Comparison of ENCODE assay signal across 19 mouse cellular contexts in genomic region chr12:73424814-73425213, GRCm38 (mm10).
DNase-seq lines count a peak whose midpoint lies in the region; ATAC-seq and TF ChIP-seq lines count a peak whose summit lies in the region.
"Had no signal": no experiment of that assay in that cellular context is flagged by ENCODE, and none has a peak within 500 bp of the region (broad histone marks: within the 10 kb centered on the region; RNA-seq: fewer than 3 reads in every experiment).

No protein-coding gene starts in this region.

- H3K4me1 ChIP-seq in embryonic facial prominence, embryonic 11.5 days (ENCODE audit: control insufficient read depth, insufficient read depth, low read length) = no peaks in the 10 kb centered on the region
- peaks cover 25% of the 10 kb centered on the region for H3K4me1 ChIP-seq in embryonic facial prominence, embryonic 10.5 days
- peaks cover 26% of the 10 kb centered on the region for H3K4me1 ChIP-seq in embryonic facial prominence, embryonic 13.5 days
- H3K4me1 ChIP-seq in embryonic facial prominence, embryonic 14.5 days (ENCODE audit: control insufficient read depth, insufficient read depth, low read length) = peaks cover 18% of the 10 kb centered on the region; the same call in 1 of the 2 replicates
- H3K4me1 ChIP-seq in limb, embryonic 15.5 days = peaks cover 20% of the 10 kb centered on the region
- H3K4me1 ChIP-seq in midbrain, embryonic 13.5 days (replicated peaks) = no peaks in the 10 kb centered on the region
- H3K4me1 ChIP-seq: forebrain, embryonic 13.5 days; forebrain, embryonic 15.5 days had no signal

- no peak for ATAC-seq in embryonic facial prominence, embryonic 11.5 days (replicated peaks; ENCODE audit: insufficient number of reproducible peaks, low FRiP score, low TSS enrichment, low read depth)
- ATAC-seq in embryonic facial prominence, embryonic 13.5 days (ENCODE audit: insufficient number of reproducible peaks, insufficient read depth, low FRiP score, low TSS enrichment, low read depth) = no peak
- no peak; the same call in 1 of the 2 replicates for ATAC-seq in embryonic facial prominence, embryonic 14.5 days (ENCODE audit: low read depth)
- peak; percentile 72; the same call in 1 of the 2 replicates for ATAC-seq in limb, embryonic 15.5 days (ENCODE audit: insufficient number of reproducible peaks, low FRiP score, low TSS enrichment, low read depth)
- no peak for ATAC-seq in midbrain, embryonic 13.5 days
- ATAC-seq: forebrain, embryonic 13.5 days; forebrain, embryonic 15.5 days; forebrain, postnatal 0 days had no signal

- no peak overlapping the region for H3K27ac ChIP-seq in embryonic facial prominence, embryonic 11.5 days (replicated peaks; ENCODE audit: low read depth, low read length)
- H3K27ac ChIP-seq in embryonic facial prominence, embryonic 10.5 days (replicated peaks) = no peak overlapping the region
- H3K27ac ChIP-seq in embryonic facial prominence, embryonic 13.5 days = peak overlapping the region; percentile 40; the same call in 1 of the 2 replicates
- no peak overlapping the region for H3K27ac ChIP-seq in embryonic facial prominence, embryonic 14.5 days (replicated peaks; ENCODE audit: low read depth, low read length)
- 0 out of 2 replicates have a peak overlapping the region, but pooled peaks have one; percentile 66 for H3K27ac ChIP-seq in limb, embryonic 15.5 days
- no peak overlapping the region for H3K27ac ChIP-seq in layer of hippocampus, adult 2 months
- no peak overlapping the region for H3K27ac ChIP-seq in midbrain, embryonic 13.5 days
- H3K27ac ChIP-seq: forebrain, embryonic 13.5 days; forebrain, embryonic 15.5 days had no signal

- peak; percentile 39 for DNase-seq in embryonic facial prominence, embryonic 11.5 days (ENCODE audit: low spot score)
- no peak for DNase-seq in embryonic facial prominence, embryonic 10.5 days (ENCODE audit: low spot score)
- DNase-seq in embryonic facial prominence, embryonic 14.5 days (ENCODE audit: low spot score) = peak; percentile 57
- no peak for DNase-seq in layer of hippocampus, adult 2 months (ENCODE audit: low spot score in 2 of 2)
- DNase-seq: adrenal gland, adult 2 months; adrenal gland, postnatal 10 days; adrenal gland, postnatal 25 days; cerebellum, adult 11 months; cerebellum, adult 18-20 months; cerebellum, adult 8-10 months; cerebellum, adult 9-11 months; cerebellum, postnatal 14 days; cerebellum, postnatal 36 days; forebrain, postnatal 0 days had no signal

- H3K9ac ChIP-seq in embryonic facial prominence, embryonic 11.5 days (replicated peaks; ENCODE audit: low read length) = no peak overlapping the region
- no peak overlapping the region for H3K9ac ChIP-seq in embryonic facial prominence, embryonic 13.5 days
- H3K9ac ChIP-seq in embryonic facial prominence, embryonic 14.5 days (ENCODE audit: low read depth, low read length) = no peak overlapping the region
- H3K9ac ChIP-seq in limb, embryonic 15.5 days = no peak overlapping the region
- H3K9ac ChIP-seq in midbrain, embryonic 13.5 days (replicated peaks) = no peak overlapping the region
- H3K9ac ChIP-seq: forebrain, embryonic 13.5 days; forebrain, embryonic 15.5 days; forebrain, postnatal 0 days had no signal

- H3K4me2 ChIP-seq in embryonic facial prominence, embryonic 11.5 days (ENCODE audit: low read depth, low read length) = no peak overlapping the region
- H3K4me2 ChIP-seq in embryonic facial prominence, embryonic 13.5 days = no peak overlapping the region
- H3K4me2 ChIP-seq in embryonic facial prominence, embryonic 14.5 days (ENCODE audit: low read depth, low read length) = no peak overlapping the region
- H3K4me2 ChIP-seq in limb, embryonic 15.5 days = no peak overlapping the region
- H3K4me2 ChIP-seq in midbrain, embryonic 13.5 days (replicated peaks) = no peak overlapping the region
- H3K4me2 ChIP-seq: forebrain, embryonic 13.5 days; forebrain, embryonic 15.5 days had no signal

- H3K4me3 ChIP-seq in embryonic facial prominence, embryonic 11.5 days (ENCODE audit: low read depth, low read length) = no peak overlapping the region
- no peak overlapping the region for H3K4me3 ChIP-seq in embryonic facial prominence, embryonic 10.5 days
- H3K4me3 ChIP-seq in embryonic facial prominence, embryonic 13.5 days = no peak overlapping the region
- no peak overlapping the region for H3K4me3 ChIP-seq in embryonic facial prominence, embryonic 14.5 days (ENCODE audit: low read depth, low read length)
- H3K4me3 ChIP-seq in limb, embryonic 15.5 days = no peak overlapping the region
- H3K4me3 ChIP-seq in layer of hippocampus, adult 2 months = no peak overlapping the region
- no peak overlapping the region for H3K4me3 ChIP-seq in midbrain, embryonic 13.5 days (replicated peaks)
- H3K4me3 ChIP-seq: forebrain, embryonic 13.5 days; forebrain, embryonic 15.5 days had no signal

- H3K36me3 ChIP-seq in embryonic facial prominence, embryonic 11.5 days (replicated peaks; ENCODE audit: control insufficient read depth, insufficient read depth, low read depth, low read length) = no peaks in the 10 kb centered on the region
- no peaks in the 10 kb centered on the region for H3K36me3 ChIP-seq in embryonic facial prominence, embryonic 10.5 days (replicated peaks)
- no peaks in the 10 kb centered on the region for H3K36me3 ChIP-seq in embryonic facial prominence, embryonic 13.5 days
- no peaks in the 10 kb centered on the region for H3K36me3 ChIP-seq in embryonic facial prominence, embryonic 14.5 days (ENCODE audit: control insufficient read depth, insufficient read depth, low read length)
- no peaks in the 10 kb centered on the region for H3K36me3 ChIP-seq in limb, embryonic 15.5 days
- H3K36me3 ChIP-seq in midbrain, embryonic 13.5 days = no peaks in the 10 kb centered on the region
- H3K36me3 ChIP-seq: forebrain, embryonic 15.5 days had no signal

- H3K9me3 ChIP-seq in embryonic facial prominence, embryonic 11.5 days (replicated peaks; ENCODE audit: control insufficient read depth, low read length) = no peaks in the 10 kb centered on the region
- H3K9me3 ChIP-seq in embryonic facial prominence, embryonic 10.5 days = no peaks in the 10 kb centered on the region
- H3K9me3 ChIP-seq in embryonic facial prominence, embryonic 13.5 days = no peaks in the 10 kb centered on the region
- H3K9me3 ChIP-seq in embryonic facial prominence, embryonic 14.5 days (ENCODE audit: control insufficient read depth, low read length) = no peaks in the 10 kb centered on the region
- no peaks in the 10 kb centered on the region for H3K9me3 ChIP-seq in limb, embryonic 15.5 days
- H3K9me3 ChIP-seq in midbrain, embryonic 13.5 days = no peaks in the 10 kb centered on the region
- H3K9me3 ChIP-seq: forebrain, embryonic 13.5 days; forebrain, embryonic 15.5 days had no signal

- 57% methylated on average over 7 of the region's 7 CpGs for WGBS in embryonic facial prominence, embryonic 11.5 days
- 69% methylated on average over 7 of the region's 7 CpGs for WGBS in embryonic facial prominence, embryonic 10.5 days
- WGBS in embryonic facial prominence, embryonic 13.5 days = 39% methylated on average over 7 of the region's 7 CpGs
- 48% methylated on average over 7 of the region's 7 CpGs for WGBS in embryonic facial prominence, embryonic 14.5 days
- 39% methylated on average over 7 of the region's 7 CpGs for WGBS in limb, embryonic 15.5 days
- WGBS in midbrain, embryonic 13.5 days = 93% methylated on average over 7 of the region's 7 CpGs

- TF ChIP-seq CTCF in layer of hippocampus, adult 2 months (conservative IDR thresholded peaks at IDR 0.05) = no peak

- no peaks in the 10 kb centered on the region for H3K27me3 ChIP-seq in embryonic facial prominence, embryonic 11.5 days (ENCODE audit: control insufficient read depth, insufficient read depth, low read length)
- H3K27me3 ChIP-seq in embryonic facial prominence, embryonic 10.5 days (replicated peaks; ENCODE audit: low read depth, poor library complexity, severe bottlenecking) = no peaks in the 10 kb centered on the region
- H3K27me3 ChIP-seq in embryonic facial prominence, embryonic 13.5 days = no peaks in the 10 kb centered on the region
- H3K27me3 ChIP-seq in embryonic facial prominence, embryonic 14.5 days (replicated peaks; ENCODE audit: control insufficient read depth, insufficient read depth, low read length) = no peaks in the 10 kb centered on the region
- H3K27me3 ChIP-seq in limb, embryonic 15.5 days = no peaks in the 10 kb centered on the region
- no peaks in the 10 kb centered on the region for H3K27me3 ChIP-seq in midbrain, embryonic 13.5 days
- H3K27me3 ChIP-seq: forebrain, embryonic 13.5 days; forebrain, embryonic 15.5 days had no signal

Comparison
In these comparisons a context has a peak if more than half of its experiments do, and no peak if none do; other contexts are left out.
1. DNase-seq: peak in embryonic facial prominence, embryonic 11.5 days (single experiment) and embryonic facial prominence, embryonic 14.5 days (single experiment); none in embryonic facial prominence, embryonic 10.5 days (single experiment) and layer of hippocampus, adult 2 months (0 of 2).
2. H3K27ac ChIP-seq: peak in embryonic facial prominence, embryonic 13.5 days (single experiment) and limb, embryonic 15.5 days (single experiment); none in embryonic facial prominence, embryonic 11.5 days (single experiment), embryonic facial prominence, embryonic 10.5 days (single experiment), embryonic facial prominence, embryonic 14.5 days (single experiment), layer of hippocampus, adult 2 months (single experiment) and midbrain, embryonic 13.5 days (single experiment).